Mouse (Mus musculus) cerebellum, adult (tissue): ENCODE measurements around the gene Gm20388.

Experiments used
- ATAC-seq: cut with Nextera tagmentation; 2 replicates; pipeline ENCODE4 v1.9.2; 2017; ENCODE audit warnings: mild to moderate bottlenecking, moderate library complexity, mixed read lengths; ENCODE audit not compliant: insufficient number of reproducible peaks, low FRiP score, low TSS enrichment

The Gm20388 gene

DNA sequence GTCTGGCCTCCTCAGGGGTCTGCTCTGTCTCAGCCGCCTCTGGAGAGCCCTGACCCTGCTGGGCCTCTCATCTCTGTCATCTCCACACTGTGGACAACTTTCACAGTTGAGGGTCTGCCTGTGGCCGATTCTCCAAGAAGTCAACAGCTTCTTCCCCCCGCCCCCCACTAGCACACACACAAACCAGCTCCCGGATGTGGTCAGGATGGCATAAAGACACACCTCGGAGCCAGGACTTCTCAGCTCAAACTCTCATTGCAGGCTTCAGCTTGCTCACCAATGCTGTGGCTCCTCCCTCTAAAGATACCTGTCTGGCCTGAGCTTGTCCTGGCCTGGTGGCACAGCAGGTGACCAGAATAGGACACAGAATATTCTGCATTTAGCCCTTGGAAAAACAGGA is 977.4 kb downstream of the Gm20388 start:
- ATAC-seq: no peak

DNA sequence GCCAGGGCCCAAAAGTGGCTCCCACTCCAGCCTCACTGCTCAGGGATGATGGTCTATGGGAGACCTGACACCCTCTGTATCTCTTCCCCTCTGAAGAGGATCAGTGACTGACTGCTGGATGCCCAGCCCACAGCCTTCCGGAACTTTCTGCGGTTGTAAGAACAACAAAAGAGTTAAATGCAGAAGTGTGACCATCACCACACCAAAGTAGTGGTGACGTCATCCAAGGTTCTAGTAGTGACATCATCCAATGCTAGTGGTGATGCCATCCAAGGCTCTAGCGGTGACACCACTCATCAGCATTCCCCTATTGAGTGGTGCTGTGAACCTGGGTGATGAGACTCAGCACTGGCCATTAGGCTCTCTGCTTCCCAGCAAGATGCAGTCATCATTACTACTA is 978.5 kb downstream of the Gm20388 start:
- no peak for ATAC-seq

DNA sequence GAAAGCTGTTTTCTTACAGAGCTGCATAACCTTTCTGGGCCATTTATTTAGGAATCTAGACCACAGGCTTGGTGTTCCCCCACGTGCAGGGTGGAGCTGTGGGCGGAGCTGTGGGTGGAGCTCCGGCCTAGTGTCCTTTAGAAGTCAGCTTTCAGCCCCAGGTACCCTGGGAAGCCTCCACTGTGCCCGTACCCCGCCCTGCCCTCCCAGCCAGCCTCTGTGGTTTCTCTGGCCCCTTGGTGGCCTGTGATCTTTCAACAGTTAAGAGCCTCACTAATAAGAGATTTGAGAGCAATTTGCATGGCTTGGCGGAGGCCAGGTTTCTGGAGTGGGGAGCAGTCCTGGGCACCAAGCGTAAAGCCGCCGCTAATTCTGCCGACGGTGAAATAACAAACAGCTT is 979.4 kb downstream of the Gm20388 start:
- ATAC-seq: no peak

DNA sequence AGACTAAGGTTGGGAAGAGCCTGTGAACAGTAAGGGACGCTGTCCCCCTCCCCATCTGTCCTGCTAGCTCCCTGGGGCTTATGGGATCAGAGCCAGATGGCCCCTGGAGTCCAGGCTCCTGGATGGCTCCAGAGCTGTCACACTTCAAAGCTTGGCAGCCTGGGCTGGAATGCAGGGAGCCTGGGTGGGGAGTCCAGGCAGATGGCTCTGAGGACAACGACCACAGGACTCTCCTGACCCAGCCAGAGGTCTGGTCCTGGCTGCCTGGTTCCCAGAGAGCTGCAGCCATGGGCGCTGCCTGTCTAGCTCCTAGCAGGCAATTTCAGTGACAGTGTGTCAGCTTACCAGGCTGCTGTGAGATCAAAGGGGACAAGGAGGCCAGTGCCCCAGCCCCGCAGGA is 984.4 kb downstream of the Gm20388 start:
- ATAC-seq: no peak

DNA sequence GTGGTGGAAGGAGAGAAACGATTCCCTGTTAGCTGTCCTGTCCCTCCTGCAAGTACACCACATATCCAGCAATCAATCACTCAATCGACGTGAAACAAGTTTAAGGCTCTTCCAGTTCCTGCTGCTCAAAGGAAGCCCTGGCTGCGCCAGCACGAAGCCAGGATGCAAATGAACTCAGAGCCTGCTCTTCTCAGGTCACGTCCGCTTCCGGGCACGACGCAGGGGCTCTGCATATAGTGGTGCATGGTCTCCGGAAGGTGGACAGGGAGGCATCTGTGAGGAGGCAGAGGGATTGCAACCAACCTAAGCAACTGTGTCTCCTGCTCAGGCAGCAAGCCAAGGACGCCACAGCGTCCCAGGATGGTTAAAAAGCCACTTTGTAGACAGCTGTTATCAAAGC is 985.0 kb downstream of the Gm20388 start:
- ATAC-seq: no peak

DNA sequence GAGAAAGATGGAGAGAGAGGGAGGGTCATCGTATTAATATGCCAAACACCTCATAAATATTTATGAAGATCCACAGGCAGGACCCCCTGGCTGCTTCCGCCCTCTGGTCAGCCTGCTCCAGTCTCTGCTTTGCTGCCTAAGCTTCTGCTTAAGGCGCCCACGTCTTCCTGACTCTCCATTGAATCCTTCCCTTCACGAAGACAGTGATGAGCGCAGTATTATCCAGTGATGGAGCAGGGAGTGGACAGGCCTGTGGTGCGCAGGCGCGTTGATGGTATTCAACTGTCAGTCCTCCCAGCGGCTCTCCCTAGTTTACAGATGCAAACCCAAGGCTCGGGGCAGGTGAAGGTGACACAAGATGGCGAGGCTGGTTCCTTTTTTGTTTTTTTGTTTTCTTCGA is 985.6 kb downstream of the Gm20388 start:
- no peak for ATAC-seq

DNA sequence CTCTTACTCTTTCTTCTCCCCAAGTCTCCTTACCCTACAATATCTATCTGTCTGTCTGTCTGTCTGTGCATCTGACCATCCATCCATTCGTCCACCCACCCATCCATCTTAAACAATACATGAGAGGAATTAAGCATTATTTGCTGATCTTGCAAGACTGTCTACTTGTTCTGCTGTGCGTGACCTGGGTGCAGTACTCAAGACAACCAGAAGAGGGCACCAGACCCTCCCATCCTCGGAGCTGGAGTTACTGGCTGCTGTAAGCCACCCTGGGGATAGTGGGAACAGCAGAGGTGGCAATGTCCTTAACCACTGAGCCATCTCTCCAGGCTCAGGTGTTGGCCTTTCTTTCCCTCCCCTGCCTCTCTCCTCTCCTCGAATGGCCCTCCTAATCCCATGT is 987.4 kb downstream of the Gm20388 start:
- no peak for ATAC-seq

DNA sequence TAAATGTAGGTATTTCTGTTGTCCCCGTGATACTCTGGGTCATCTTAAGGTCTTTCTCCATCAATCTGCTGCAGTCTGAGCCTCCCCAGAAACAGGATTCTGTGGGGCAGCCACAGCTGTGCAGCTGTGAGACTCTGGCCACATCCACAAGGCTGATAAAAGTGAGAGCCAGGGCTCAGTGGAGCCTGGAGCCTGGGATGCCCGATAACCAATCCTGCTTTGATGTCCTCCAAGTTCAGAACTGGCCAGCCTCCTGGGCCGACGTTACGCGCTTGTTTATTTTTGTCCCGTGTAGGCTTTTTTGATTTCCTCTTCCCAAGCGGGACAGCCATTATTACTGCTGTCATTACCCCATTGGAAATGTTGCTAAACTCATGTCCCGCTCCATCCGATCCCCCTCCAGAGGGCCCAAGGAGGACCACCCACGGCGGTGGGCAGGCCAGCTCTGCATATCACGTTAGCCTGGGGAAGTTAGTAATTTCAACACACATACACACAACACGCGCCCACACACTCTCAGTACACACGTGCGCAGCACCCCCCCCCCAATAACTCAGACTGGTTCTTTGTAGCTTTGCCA is 988.3 kb downstream of the Gm20388 start:
- no peak for ATAC-seq

DNA sequence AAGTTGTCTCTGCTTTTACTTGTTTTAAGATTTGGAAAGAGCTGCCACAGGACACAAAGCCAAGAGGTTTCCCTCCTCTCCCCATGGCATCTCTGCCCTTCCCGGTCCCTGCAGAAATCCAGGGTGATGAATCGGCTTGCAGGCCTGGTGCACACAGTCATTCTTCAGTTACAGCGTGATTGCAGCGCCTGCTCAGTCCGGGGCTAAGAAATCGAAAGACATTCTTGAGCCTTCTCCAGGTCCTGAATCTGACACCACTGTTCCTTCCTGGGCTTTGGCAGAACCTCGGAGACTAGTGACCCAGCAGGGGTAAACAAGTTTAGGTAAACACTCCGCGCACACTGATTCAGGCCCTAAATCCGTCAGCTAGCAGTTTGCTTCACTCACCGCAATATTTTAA is 991.7 kb downstream of the Gm20388 start:
- no peak for ATAC-seq

DNA sequence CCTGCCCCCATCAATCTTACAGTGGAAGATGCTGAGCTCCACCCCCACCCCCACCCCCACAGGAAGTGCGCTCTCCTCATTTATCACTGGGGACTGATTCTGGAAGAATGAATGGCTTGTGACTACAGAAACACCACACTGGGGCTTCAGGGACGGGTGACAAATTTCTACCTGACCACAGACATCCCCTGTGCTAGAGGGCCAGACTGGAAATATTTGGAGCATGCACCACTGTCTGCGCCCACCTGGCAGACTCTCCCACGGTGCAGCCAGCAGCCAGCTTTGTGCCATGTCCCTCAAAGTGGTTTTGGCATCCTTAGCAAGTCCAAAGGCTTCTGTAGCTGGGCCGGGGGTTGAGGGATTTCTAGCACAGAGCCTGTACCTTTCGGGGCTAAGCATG is 997.0 kb downstream of the Gm20388 start:
- no peak for ATAC-seq

DNA sequence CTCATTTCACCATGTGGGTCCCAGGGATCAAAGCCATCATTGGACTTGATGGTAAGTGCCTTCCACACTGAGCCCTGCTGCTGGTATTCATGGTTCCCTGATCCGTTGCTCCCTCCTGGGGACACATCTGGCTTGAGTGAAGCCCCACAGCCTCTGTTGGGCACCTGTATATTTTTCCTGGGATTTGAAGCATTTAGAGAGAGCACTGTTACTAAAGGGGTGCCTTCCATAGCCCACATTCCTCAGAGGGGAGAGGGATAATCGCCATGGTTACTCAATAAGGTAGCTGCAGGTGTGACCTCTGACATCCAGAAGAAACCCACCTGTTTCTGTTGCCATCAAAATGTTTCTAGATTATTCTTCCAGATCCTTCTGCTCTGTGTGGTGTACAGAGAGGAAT is 1000.3 kb downstream of the Gm20388 start:
- no peak for ATAC-seq

DNA sequence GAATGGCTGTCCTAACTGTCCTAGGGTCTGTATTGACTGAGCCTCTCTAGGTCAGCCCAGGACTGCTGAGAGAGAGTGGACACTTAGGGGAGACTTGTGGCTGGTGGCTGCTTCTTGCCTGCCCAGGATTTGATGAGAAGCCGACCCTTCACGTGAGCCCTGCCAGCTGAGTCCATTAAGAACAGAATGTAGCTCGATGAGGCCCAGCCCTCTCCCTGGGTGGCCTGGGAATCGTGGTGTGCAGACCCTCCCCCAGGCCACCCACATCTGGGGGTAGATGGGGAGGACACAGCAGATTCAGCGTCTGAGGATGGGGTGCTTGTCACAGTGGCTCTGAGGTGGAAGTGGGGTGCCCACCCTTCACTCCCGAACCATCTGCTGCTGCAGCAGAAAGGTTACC is 1001.8 kb downstream of the Gm20388 start:
- no peak for ATAC-seq

DNA sequence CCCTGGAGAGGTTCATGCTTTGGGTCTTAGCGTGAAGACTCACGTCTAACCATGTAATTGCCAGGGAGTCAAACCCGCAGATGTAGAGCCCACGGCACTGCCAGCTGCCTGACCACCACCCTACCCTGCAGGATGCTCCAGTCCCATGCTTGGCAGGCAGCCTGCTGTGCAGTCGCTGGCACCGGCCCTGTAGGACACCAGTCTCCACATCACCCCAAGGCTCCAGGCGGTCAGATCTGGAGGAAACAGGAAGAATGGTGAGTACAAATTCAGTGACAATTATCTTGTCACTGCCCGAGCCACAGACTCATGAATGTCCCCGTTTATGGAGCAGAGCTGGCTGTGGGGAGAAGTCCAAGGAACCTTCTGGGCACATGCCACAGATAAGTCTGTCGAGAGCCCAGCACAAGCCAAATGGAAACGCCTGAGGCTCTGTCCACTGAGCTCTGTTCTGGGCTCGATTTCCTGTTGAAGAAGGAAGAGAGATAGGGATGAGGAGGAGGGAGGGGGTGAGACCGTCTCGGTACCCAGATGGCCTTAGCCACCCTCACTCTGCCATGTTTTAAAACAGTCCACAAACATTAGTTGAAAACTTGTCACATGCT is 1006.3 kb downstream of the Gm20388 start:
- no peak for ATAC-seq

DNA sequence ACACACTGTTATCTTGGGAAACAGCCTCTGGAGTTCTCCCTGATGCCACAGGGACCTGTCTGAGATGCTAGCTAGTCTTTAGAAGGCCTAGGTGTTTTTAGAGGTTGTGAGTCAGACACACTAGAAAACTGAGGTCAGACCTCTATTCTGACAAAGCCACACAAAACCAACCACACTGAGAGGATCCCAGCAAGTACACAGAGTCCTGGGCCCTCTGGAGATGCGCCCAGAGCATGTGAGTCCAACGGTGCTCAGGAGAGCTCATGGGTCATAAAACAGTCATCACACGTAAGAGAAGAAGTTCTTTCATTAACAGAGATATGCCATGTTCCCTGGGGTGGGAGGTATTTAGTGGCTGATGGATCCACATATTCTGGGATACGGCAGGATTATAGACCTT is 1009.9 kb downstream of the Gm20388 start:
- ATAC-seq: no peak

DNA sequence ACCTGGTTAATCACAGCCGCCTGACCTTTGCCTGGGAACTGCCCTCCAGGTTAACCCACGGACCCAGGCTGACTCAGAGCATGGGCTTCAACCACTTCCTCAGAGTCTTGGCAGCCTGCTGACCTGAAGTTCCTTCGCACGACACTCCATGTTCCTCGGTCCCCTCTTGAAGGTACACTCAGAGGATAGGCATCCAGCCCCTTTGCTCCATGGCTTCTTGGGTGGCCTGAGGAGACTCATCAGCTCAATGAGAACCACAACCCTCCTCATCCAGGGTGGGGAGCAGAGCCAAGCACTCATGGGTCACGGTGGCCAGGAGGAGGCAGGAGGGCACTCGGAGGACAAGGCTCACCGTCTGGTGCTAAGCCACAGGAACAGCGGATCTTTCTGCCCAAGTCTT is 1015.6 kb downstream of the Gm20388 start:
- ATAC-seq: no peak

DNA sequence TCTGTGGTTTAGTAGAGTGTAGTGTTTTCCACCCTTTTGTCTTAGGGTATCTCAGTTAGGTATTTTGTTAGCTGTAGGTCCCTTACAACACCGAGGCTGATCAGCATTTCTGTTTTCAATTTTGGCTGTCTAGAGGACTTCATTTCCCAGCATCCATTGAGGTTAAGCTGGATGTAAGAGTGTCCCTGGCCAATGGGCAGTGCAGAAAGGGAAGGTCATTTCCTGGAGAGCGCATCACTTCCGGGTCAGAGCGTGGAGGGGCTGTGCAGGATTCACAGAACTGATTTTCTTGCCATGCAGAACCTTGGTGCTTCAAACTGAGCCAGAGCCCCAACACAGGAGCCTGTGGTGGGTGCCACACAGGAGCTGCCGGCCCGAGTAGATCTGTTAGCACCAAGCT is 1017.4 kb downstream of the Gm20388 start:
- ATAC-seq: no peak

DNA sequence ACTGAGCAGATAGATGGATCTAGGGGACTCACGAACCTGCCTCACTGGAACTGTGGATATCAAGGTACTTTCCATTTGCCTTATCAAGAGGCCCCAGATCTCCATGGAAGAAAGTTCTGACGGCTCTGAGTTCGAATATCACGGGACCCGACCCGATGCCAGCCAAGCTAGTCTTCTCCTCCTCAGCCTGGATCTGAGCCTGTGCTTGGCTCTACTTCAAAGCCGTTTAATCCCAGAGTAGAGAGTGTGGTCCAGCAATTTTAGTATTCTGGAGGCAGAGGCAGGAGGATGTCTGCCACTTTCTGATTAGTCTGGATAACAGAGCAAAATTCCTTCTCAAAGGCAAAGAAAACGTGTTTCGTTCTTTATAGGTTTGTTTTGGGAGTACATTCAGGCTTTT is 1024.0 kb downstream of the Gm20388 start:
- ATAC-seq: no peak

DNA sequence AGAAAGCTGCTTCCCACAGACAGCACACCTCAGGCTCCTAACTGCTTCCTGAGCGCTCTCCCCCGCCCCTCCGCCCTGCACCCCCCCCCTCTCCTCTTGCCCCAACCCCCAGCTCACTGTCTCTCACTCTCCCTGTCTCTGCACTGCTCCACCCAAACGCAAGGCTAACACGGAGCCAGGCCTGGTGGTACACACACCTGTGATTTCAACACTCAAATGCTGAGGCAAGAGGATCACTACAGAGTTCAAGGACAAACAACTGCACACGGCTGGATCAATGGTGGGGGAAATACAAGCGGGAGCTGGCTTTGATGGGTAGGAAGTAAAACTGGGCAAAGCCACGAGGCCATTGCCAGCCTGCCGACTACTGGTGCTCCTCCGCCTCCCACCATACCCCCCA is 1026.0 kb downstream of the Gm20388 start:
- no peak for ATAC-seq

DNA sequence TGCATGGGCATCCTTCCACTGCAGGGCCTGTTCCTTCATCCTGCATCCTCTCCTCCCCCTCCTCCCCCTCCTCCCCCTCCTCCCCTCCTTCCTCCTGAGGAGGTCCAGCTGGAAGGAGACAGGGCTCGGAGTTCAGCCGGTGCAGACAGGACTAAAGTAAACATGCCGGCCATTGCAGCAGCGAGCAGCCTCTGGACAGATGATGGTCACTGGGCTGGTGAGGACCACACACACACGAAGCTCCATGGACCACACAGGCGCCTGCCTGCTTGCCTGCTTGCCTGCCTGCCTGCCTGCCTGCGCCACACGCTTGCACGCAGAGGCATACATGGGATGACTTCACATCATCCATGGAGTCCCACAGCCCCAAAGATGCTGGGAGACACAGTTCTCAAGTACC is 1026.8 kb downstream of the Gm20388 start:
- no peak for ATAC-seq

DNA sequence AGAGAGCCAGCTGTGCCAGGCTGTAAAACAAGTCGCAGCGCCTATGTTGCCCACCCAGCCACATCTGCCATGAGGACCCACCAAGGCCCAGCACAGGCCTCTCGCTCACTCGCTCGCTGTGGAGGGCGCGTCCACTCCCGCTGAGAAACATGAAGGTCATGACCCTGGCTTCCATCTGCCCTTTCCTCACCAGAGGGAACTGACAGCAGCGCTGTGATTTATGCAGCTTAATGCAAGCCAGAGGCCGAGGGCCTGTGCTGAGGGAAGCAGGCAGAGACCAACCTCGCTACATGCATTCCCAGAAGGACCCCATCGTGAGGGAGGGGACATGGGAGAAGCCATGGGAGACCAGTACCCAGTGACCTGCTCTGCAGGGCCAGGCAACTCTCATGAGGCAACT is 1029.6 kb downstream of the Gm20388 start:
- no peak for ATAC-seq

DNA sequence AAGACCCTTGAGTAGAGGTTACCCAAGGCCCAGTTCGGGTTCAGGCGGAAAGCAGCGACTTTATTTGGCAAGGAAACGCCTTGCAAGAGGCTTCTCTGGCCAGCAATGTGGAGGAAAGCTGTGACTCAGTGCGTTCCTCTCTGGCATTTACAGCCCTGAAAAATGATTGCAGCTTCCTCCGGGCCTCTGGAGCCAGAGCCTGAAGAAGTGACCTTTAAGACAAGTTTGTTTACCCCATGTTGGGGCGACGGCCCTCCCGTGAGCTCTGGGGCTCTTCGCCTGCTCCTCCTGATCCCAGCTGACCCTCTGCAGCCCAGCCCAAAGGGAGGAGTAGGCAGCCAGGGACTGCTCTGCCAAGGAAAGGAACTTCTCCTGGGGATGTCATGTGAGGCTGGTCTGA is 1036.6 kb downstream of the Gm20388 start:
- ATAC-seq: no peak

DNA sequence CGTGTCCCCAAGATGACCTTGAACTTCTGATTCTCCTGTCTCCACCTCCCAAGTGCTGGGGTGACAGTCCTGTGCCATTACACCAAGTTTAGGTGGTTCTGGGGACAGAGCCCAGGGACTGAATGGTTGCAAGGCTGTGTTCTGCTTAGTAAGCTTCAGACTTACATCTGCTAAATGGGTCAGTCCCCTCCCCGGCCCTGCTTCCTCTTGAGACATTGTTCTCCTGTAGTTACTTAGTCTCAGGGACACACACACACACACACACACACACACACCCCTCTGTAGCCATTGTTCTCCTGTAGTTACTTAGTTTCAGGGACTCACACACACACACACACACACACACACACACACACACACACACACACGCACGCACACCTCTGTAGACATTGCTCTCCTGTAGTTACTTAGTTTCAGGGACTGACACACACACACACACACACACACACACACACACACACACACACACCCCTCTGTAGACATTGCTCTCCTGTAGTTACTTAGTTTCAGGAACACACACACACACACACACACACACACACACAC is 1037.5 kb downstream of the Gm20388 start:
- ATAC-seq: no peak
